Mouse (Mus musculus): ENCODE measurements around the gene Gm7534. TPM values are rescaled to one million over a fixed set of nuclear protein-coding genes. Genes with fewer than 3 reads are reported as not detected.

Gene Gm7534
- not detected for total RNA-seq (2021)

GRCm38 (mm10) chr4:134202904-134203303 lies at the start of gene Gm7534:
Gene Gm7534 (minus strand): TSS chr4:134203004.
- intact Hi-C loops (cut with DNase I) = no loop called here
- no peak for DNase-seq (ENCODE audit: low spot score in 2 of 2)

DNA sequence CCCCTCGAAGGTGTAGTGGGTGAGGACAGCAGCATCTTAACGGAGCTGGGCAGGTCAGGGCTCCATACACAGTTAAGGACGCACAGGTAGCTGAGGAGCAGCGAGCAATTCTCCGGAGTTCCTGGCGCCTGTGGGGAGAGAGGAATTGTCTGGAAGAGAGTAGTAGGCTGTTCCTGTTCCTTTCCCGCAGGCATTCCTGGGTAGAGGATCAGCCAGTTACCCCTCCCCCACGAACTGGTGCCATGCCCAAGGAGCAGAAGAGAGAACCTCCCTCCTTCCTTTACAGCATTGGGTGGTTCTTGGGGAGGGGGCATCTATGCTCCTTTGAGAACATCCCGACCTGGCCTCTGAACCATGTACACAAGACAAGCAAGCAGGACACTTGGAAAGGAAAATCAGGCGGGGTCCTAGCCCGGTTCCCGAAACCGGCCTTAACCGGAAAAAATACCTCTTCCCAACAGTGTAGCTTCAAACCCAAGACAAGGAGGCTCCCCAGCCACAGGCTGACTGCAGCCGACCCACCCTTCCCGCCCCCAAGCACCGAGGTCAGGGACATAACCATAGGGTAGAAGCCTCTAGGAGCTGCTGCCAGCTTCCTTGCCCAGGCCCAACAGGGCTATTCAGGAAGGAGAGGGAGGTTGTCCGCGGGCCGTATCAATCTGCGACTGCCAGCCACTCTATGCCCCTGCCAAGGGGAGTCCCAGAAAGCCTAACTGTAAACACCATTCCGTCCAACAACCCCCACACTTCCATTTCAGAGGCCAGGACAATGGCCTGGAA lies 49.5 kb upstream of the Gm7534 start:
- no peak for DNase-seq (ENCODE audit: low spot score in 2 of 2)

GRCm38 (mm10) chr4:134251241-134252130 lies 48.7 kb upstream of the Gm7534 start:
- intact Hi-C loops (cut with DNase I) = loop anchor here (2.0 to 5.0 kb wide), 2 partner anchors 41 to 121 kb away; no protein-coding TSS in a partner anchor
- DNase-seq (ENCODE audit: low spot score in 2 of 2) = peak; percentile 55 to 66

More for the DNA sequence above, 49.5 kb upstream of the Gm7534 start:
- intact Hi-C loops (cut with DNase I) = loop anchor here (5.0 kb wide), 1 partner anchor 120 kb away; no protein-coding TSS in a partner anchor

GRCm38 (mm10) chr4:134250930-134251240 lies 48.1 kb upstream of the Gm7534 start:
- intact Hi-C loops (cut with DNase I) = loop anchor here (2.0 to 5.0 kb wide), 2 partner anchors 42 to 121 kb away; no protein-coding TSS in a partner anchor
- peak; percentile 17 to 23 for DNase-seq (ENCODE audit: low spot score in 2 of 2)

- intact Hi-C loops (cut with DNase I) = loop anchor here (2.0 to 5.0 kb wide), 2 partner anchors 42 to 122 kb away; no protein-coding TSS in a partner anchor
- DNase-seq (ENCODE audit: low spot score in 2 of 2) = no peak
Measured at GRCm38 (mm10) chr4:134250116-134250929, 47.5 kb upstream of the Gm7534 start.

- intact Hi-C loops (cut with DNase I) = loop anchor here (2.0 to 5.0 kb wide), 4 partner anchors 43 to 123 kb away; partner anchors contain the start of gene Cep85
- peak; percentile 60 to 70 for DNase-seq (ENCODE audit: low spot score in 2 of 2)
Measured at GRCm38 (mm10) chr4:134249651-134250050, 46.8 kb upstream of the Gm7534 start.

DNA sequence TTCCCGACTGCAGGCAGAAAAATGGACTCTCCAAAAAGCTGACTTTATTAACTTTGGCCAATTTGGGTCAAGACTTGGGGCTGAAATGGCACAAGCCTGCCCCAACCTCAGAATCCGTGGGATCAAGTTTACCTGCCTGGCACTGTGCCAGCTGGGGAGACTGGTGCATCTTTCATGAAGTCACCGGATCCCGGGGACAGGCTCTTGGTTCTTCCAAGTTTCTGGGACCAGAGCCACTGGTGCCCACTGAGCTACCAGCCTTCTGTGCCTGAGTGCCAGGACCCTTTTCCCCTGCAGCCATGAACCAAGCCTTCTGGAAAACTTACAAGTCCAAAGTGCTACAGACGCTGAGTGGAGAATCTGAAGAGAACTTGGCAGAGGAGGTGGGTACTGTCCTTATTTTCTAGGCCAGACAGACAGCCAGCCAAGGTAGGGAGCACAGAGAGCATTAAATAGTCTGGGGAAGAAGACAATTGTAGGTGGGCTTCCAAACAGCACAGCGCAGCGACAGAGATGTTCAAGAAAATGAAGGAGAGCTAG lies 44.0 kb upstream of the Gm7534 start, which contains the start of gene Gm30191:
Gm30191 (plus strand) TSS at position 217 of the 540 bp plus-strand sequence.
- DNase-seq (ENCODE audit: low spot score in 2 of 2) = no peak
- intact Hi-C loops (cut with DNase I) = loop anchor here (5.0 kb wide), 2 partner anchors 59 to 111 kb away; partner anchors contain the start of gene Cep85

GRCm38 (mm10) chr4:134246256-134246655 lies 43.5 kb upstream of the Gm7534 start:
- DNase-seq (ENCODE audit: low spot score in 2 of 2) = no peak
- intact Hi-C loops (cut with DNase I) = loop anchor here (5.0 kb wide), 2 partner anchors 59 to 111 kb away; partner anchors contain the start of gene Cep85

DNA sequence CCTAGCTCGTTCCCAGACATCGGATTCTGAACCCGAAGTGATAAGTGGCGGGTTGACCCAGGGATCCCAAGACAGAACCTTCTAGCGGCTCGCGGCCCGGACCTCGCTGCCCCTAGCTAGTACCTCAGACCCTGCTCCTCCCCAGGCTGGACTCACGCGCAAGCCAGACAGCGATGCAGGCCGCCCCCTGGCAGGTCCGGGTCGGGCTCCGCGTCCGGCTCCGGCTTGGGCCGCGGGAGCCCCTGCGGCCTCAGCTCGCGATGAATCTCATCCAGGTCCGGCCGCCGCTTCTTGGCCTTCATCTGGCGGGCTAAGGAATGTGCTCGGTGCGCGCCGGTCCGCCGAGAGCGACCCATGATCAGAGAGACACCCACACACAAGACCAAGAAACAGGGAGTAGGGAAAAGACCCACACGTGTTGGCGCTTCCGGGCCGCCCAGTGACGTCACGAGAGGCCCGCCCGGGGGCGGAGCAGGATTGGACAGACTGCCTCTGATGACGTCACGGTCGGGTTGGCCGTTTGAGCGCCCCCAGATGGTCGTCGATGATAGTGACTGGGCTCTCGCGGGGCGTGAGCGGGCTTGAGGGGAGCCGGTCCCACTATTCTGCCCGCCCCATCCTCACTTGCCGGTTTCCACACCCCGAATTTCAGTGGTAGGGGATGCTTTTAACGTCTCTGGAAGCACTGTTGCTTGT lies 42.5 kb upstream of the Gm7534 start, which contains the start of gene Zfp593:
Zfp593 (minus strand) TSS at position 445 of the 696 bp plus-strand sequence.
- DNase-seq (ENCODE audit: low spot score in 2 of 2) = peak; percentile 94
- intact Hi-C loops (cut with DNase I) = loop anchor here (5.0 kb wide), 2 partner anchors 58 to 112 kb away; partner anchors contain the start of gene Cep85

DNA sequence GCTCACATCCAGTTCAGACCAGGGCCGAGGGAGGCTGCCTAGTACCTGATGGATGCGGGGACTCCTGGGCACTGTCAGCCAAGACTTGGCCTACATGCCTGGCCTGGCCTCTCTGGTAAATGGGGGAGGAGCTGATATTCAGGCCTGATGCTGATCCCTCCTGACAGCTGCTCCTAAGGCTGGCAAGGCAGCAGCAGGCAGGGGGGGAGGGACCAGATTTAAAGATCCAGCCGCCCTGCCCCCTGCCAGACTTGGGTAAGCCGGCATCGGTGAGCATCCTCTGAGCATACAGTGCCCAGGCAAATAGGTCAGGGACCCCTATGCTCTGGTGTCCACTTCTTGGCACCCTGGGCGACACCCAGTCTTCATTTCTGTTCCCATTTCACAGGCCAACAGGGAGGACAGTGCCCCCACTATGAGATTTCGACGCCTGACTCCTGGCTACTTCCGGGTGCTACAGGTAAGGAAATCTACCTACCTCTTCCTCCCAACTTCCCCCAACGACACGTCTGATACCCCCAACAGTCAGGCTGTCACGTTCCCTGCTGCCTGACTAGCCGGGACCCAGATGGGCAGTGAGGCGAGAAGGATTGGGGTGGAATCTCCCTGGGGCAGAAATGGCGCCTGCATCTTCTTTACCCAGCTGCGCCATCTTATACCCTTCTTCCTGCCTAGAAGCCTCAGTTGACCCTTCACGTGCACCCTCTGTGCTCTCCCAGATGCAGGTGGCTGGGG lies 40.9 kb upstream of the Gm7534 start, which contains the start of gene E130218I03Rik:
E130218I03Rik (plus strand) TSS at position 147 of the 735 bp plus-strand sequence.
- intact Hi-C loops (cut with DNase I) = no loop called here

GRCm38 (mm10) chr4:134238686-134239085 lies 35.9 kb upstream of the Gm7534 start:
- DNase-seq (ENCODE audit: low spot score in 2 of 2) = no peak
- intact Hi-C loops (cut with DNase I) = no loop called here

More for the DNA sequence above, 40.9 kb upstream of the Gm7534 start, which contains the start of gene E130218I03Rik:
- no peak for DNase-seq (ENCODE audit: low spot score in 2 of 2)

GRCm38 (mm10) chr4:134238279-134238651 lies 35.5 kb upstream of the Gm7534 start, which contains the start of gene Cnksr1:
Gene Cnksr1 (minus strand): TSS chr4:134238399.
- intact Hi-C loops (cut with DNase I) = no loop called here
- no peak for DNase-seq (ENCODE audit: low spot score in 2 of 2)

- DNase-seq (ENCODE audit: low spot score in 2 of 2) = no peak
- intact Hi-C loops (cut with DNase I) = no loop called here
Measured at GRCm38 (mm10) chr4:134237582-134238278, 34.9 kb upstream of the Gm7534 start.

- no peak for DNase-seq (ENCODE audit: low spot score in 2 of 2)
- intact Hi-C loops (cut with DNase I) = no loop called here
Measured at GRCm38 (mm10) chr4:134234876-134235275, 32.1 kb upstream of the Gm7534 start.

- DNase-seq (ENCODE audit: low spot score in 2 of 2) = no peak
- intact Hi-C loops (cut with DNase I) = no loop called here
Measured at GRCm38 (mm10) chr4:134230431-134230830, 27.6 kb upstream of the Gm7534 start.

DNA sequence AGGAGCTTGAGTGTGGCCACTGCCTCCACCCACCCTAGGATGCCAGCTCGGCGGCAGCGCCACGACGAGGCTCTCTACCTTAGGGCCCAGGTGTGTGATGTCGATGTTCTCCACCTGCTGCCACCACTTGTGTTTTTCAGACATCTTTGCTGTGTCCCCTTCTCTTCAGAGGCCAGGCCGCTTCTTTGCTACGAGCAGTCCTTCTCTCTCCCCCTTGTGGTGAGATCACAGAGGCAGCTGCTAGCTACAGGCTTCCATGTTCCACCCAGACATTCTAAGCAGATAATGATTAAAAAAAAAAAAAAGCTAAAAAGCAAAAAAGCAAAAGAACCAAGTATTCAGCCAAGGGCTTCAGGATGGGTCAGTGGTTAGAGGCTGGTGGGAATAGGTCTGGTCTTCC lies 24.4 kb upstream of the Gm7534 start, which contains the start of gene Catsper4:
Catsper4 (minus strand) TSS at position 190 of the 400 bp plus-strand sequence.
- DNase-seq (ENCODE audit: low spot score in 2 of 2) = no peak
- intact Hi-C loops (cut with DNase I) = loop anchor here (5.0 kb wide), 1 partner anchor 35 kb away; no protein-coding TSS in a partner anchor

All from left cerebral cortex, postnatal 36 days (tissue).